10 mouse cellular contexts compared by ENCODE assay signal in genomic region chr9:62622106-62622505, GRCm38 (mm10). TPM values are rescaled to one million over a fixed set of nuclear protein-coding genes. Genes with fewer than 3 reads are reported as not detected.
A peak's percentile ranks its signal among the peaks of the same experiment; 100 is the strongest.
DNase-seq lines count a peak whose midpoint lies in the region; ATAC-seq and TF ChIP-seq lines count a peak whose summit lies in the region.
"Had no signal": no experiment of that assay in that cellular context is flagged by ENCODE, and none has a peak within 500 bp of the region (broad histone marks: within the 10 kb centered on the region; RNA-seq: fewer than 3 reads in every experiment).

No protein-coding gene starts in this region.

- H3K27ac ChIP-seq in cerebellum, adult 2 months (ENCODE audit: insufficient read depth, low read length) = no peak overlapping the region
- H3K27ac ChIP-seq in lung, embryonic 14.5 days (ENCODE audit: low read depth) = no peak overlapping the region

- H3K9me3 ChIP-seq in lung, embryonic 14.5 days (ENCODE audit: low read depth, low read length) = no peaks in the 10 kb centered on the region

- no peak for DNase-seq in cerebellum, adult 2 months
- DNase-seq in cerebellum, postnatal 25 days = no peak
- DNase-seq in lung, embryonic 14.5 days = peak; percentile 28
- DNase-seq in lung, postnatal 25 days (ENCODE audit: low spot score) = no peak
- DNase-seq in embryo, embryonic 11.5 days (ENCODE audit: low read depth, low spot score) = peak; percentile 17
- DNase-seq in testis, postnatal 10 days (ENCODE audit: low spot score) = peak; percentile 39
- DNase-seq in neural tube, embryonic 10.5 days (ENCODE audit: extremely low spot score, low spot score) = no peak
- no peak for DNase-seq in gastrocnemius, adult 18-20 months (ENCODE audit: low spot score)

- no peak for ATAC-seq in lung, embryonic 14.5 days (ENCODE audit: insufficient read depth)

- TF ChIP-seq POLR2A in cerebellum, adult 2 months (IDR thresholded peaks at IDR 0.05; ENCODE audit: borderline replicate concordance, insufficient read depth, low read length) = no peak

- 68% methylated on average over 10 of the region's 10 CpGs for WGBS in cerebellum, adult 2 months
- 55% methylated on average over 10 of the region's 10 CpGs for WGBS in lung, embryonic 14.5 days

- H3K36me3 ChIP-seq in lung, embryonic 14.5 days (ENCODE audit: insufficient read depth) = no peaks in the 10 kb centered on the region

- H3K4me3 ChIP-seq in cerebellum, adult 2 months (replicated peaks; ENCODE audit: insufficient read depth, low read depth, low read length) = no peak overlapping the region
- no peak overlapping the region for H3K4me3 ChIP-seq in lung, embryonic 14.5 days (ENCODE audit: low read depth, low read length)

- no peaks in the 10 kb centered on the region for H3K4me1 ChIP-seq in cerebellum, adult 2 months (ENCODE audit: control insufficient read depth, insufficient read depth, low read length)
- no peaks in the 10 kb centered on the region for H3K4me1 ChIP-seq in lung, embryonic 14.5 days (ENCODE audit: insufficient read depth)

- no peak overlapping the region for H3K9ac ChIP-seq in lung, embryonic 14.5 days

- no peaks in the 10 kb centered on the region; the same call in 1 of the 2 replicates for H3K27me3 ChIP-seq in cerebellum, adult 2 months (ENCODE audit: control insufficient read depth, insufficient read depth, low read length)
- H3K27me3 ChIP-seq in lung, embryonic 14.5 days (ENCODE audit: insufficient read depth, low read length) = no peaks in the 10 kb centered on the region

- peak; percentile 27; the same call in 1 of the 2 replicates for TF ChIP-seq CTCF in cerebellum, adult 2 months (IDR thresholded peaks at IDR 0.05; ENCODE audit: borderline replicate concordance, insufficient read depth, low read depth, low read length)
- TF ChIP-seq CTCF in lung, embryonic 14.5 days (IDR thresholded peaks at IDR 0.05; ENCODE audit: low read depth) = peak; percentile 60

- H3K4me2 ChIP-seq in lung, embryonic 14.5 days = no peak overlapping the region

RNA-seq across cellular contexts. Expression of gene Itga11, which starts 55.5 kb away (rescaled TPM):
- 0.29 and 0.33 TPM in 2 replicates for polyA plus RNA-seq in cerebellum, adult 2 months (2012; rRNA removed)
- 0.49 and 0.51 TPM in 2 replicates for polyA plus RNA-seq in lung, embryonic 14.5 days (2014; fragmentation: Nextera tagmentation; extraction: Ambion mirVana)
- total RNA-seq in gastrocnemius, adult 18-20 months (2021) = 1 to 10 TPM; 3.1 to 3.7 TPM
- total RNA-seq: common myeloid progenitor, adult 5-6 weeks; neutrophil, adult 5-6 weeks had no signal

Comparison
In these comparisons a context has a peak if more than half of its experiments do, and no peak if none do; other contexts are left out.
1. DNase-seq: peak in lung, embryonic 14.5 days (single experiment), embryo, embryonic 11.5 days (single experiment) and testis, postnatal 10 days (single experiment); none in cerebellum, adult 2 months (0 of 2), cerebellum, postnatal 25 days (0 of 2), lung, postnatal 25 days (single experiment), neural tube, embryonic 10.5 days (single experiment) and gastrocnemius, adult 18-20 months (single experiment).